Mouse (Mus musculus) left cerebral cortex, postnatal 4 days (tissue): Measurements from ENCODE around the gene Eml4. TPM values are rescaled to one million over a fixed set of nuclear protein-coding genes. Genes with fewer than 3 reads are reported as not detected.

Source experiments
- total RNA-seq, 2 experiments: library from RNA; stranded (reverse); gene quantifications; 2 replicates each; pipeline ENCODE4 v1.2.3; 2021

Eml4 gene
- total RNA-seq, 2 experiments from 2014 or later, result 44.9 to 47.8 TPM

Other genes starting within 250 kb of the Eml4 start
- gene Pkdcc, start 135.6 kb upstream of the Eml4 start, total RNA-seq, result 10 to 100 TPM; 22.1 to 25.2 TPM
- gene Cox7a2l, start 166.4 kb downstream of the Eml4 start, total RNA-seq, result 100 to 1,000 TPM; 158 TPM